Mouse (Mus musculus) neural tube, embryonic 12.5 days (tissue): ENCODE data around the gene Mpv17. TPM values are rescaled to one million over a fixed set of nuclear protein-coding genes. Genes with fewer than 3 reads are reported as not detected.

Source experiments
- ATAC-seq: fragments of 200-750 bp; cut with Nextera tagmentation; 2 replicates; pipeline ENCODE4 v1.8.0; 2017; ENCODE audit warnings: low read depth, mild to moderate bottlenecking, moderate TSS enrichment, moderate library complexity; ENCODE audit not compliant: low FRiP score
- H3K27ac ChIP-seq: fragments of 300-500 bp; sonication (generic); 2 replicates; pipeline ENCODE4 v1.5.1; 2016
- H3K27me3 ChIP-seq: fragments of 300-500 bp; sonication (generic); replicated peaks from 2 replicates; pipeline ENCODE4 v1.6.1; 2016; ENCODE audit warnings: mild to moderate bottlenecking
- H3K36me3 ChIP-seq: fragments of 300-500 bp; sonication (generic); 2 replicates; pipeline ENCODE4 v1.6.1; 2016; ENCODE audit warnings: mild to moderate bottlenecking
- H3K4me1 ChIP-seq: fragments of 300-500 bp; sonication (generic); 2 replicates; pipeline ENCODE4 v1.6.1; 2016
- H3K4me2 ChIP-seq: fragments of 300-500 bp; sonication (generic); replicated peaks from 2 replicates; pipeline ENCODE4 v1.6.1; 2016; ENCODE audit warnings: mild to moderate bottlenecking
- H3K4me3 ChIP-seq: fragments of 300-500 bp; sonication (generic); 2 replicates; pipeline ENCODE4 v1.5.1; 2016
- H3K9ac ChIP-seq: fragments of 300-500 bp; sonication (generic); 2 replicates; pipeline ENCODE4 v1.6.1; 2016; ENCODE audit warnings: mild to moderate bottlenecking
- H3K9me3 ChIP-seq: fragments of 300-500 bp; sonication (generic); 2 replicates; pipeline ENCODE4 v1.6.1; 2016; ENCODE audit warnings: mild to moderate bottlenecking
- WGBS: fragments of 180-500 bp; shearing (Covaris S2); methylation state at CpG from one replicate; pipeline ENCODE4 v1.1.7; 2016; 5-methylcytosine and 5-hydroxymethylcytosine counted together
- polyA plus RNA-seq: library from polyadenylated mRNA; unstranded; fragments of >200 nt; fragmentation: Nextera tagmentation; extraction: Ambion mirVana; gene quantifications from 2 replicates; pipeline ENCODE4 v1.2.1, GENCODE M21; 2016

Gene Mpv17
- polyA plus RNA-seq, 1 experiment from 2014 or later, result 50.3 TPM

- Histone ChIP-seq H3K4me3 (peak overlapping the region; percentile 51), H3K36me3 (no peaks in the 10 kb centered on the region), H3K27ac (no peak overlapping the region), H3K9ac (peak overlapping the region; percentile 77), H3K27me3 (peaks cover 96% of the 10 kb centered on the region), H3K4me2 (peak overlapping the region; percentile 62), H3K4me1 (peaks cover 34% of the 10 kb centered on the region), H3K9me3 (no peaks in the 10 kb centered on the region)
- WGBS, result 1% methylated on average over 50 of the region's 53 CpGs
- ATAC-seq, result no peak
Measured at GRCm38 (mm10) chr5:31092231-31092975, 61.6 kb downstream of the Mpv17 start.

Other genes with a start within 250 kb of the Mpv17 start
- 294 and 304 TPM in 2 replicates for gene Ost4, start 246.5 kb downstream of the Mpv17 start, polyA plus RNA-seq
- 63.7 and 75.3 TPM in 2 replicates for gene Emilin1, start 240.8 kb downstream of the Mpv17 start, polyA plus RNA-seq
- gene Khk, start 232.8 kb downstream of the Mpv17 start, polyA plus RNA-seq, result 6.7 and 8.6 TPM in 2 replicates
- gene Cgref1, start 208.7 kb downstream of the Mpv17 start, polyA plus RNA-seq, result 15.9 and 17.7 TPM in 2 replicates
- 128 and 130 TPM in 2 replicates for gene Preb, start 193.9 kb downstream of the Mpv17 start, polyA plus RNA-seq
- not detected in 2 replicates for gene Tcf23, start 185.6 kb downstream of the Mpv17 start, polyA plus RNA-seq
- gene Atraid, start 105.9 kb downstream of the Mpv17 start, polyA plus RNA-seq, result 119 and 125 TPM in 2 replicates
- 11.0 and 12.2 TPM in 2 replicates for gene Slc5a6, start 105.3 kb downstream of the Mpv17 start, polyA plus RNA-seq
- 24.2 and 30.1 TPM in 2 replicates for gene Cad, start 99.5 kb downstream of the Mpv17 start, polyA plus RNA-seq
- gene Dnajc5g, start 48.0 kb downstream of the Mpv17 start, polyA plus RNA-seq, result not detected in 2 replicates
- gene Slc30a3, start 46.0 kb downstream of the Mpv17 start, polyA plus RNA-seq, result 16.2 and 18.8 TPM in 2 replicates
- 0.79 and 0.88 TPM in 2 replicates for gene Trim54, start 37.5 kb downstream of the Mpv17 start, polyA plus RNA-seq
- not detected in 2 replicates for gene Ucn, start 15.4 kb downstream of the Mpv17 start, polyA plus RNA-seq
- gene Gm29609, start 25.7 kb upstream of the Mpv17 start, polyA plus RNA-seq, result 1.5 and 2.4 TPM in 2 replicates
- gene Gtf3c2, start 25.9 kb upstream of the Mpv17 start, polyA plus RNA-seq, result 86.7 and 90.5 TPM in 2 replicates
- gene Snx17, start 39.0 kb upstream of the Mpv17 start, polyA plus RNA-seq, result 131 and 134 TPM in 2 replicates
- 71.7 and 80.3 TPM in 2 replicates for gene Eif2b4, start 39.2 kb upstream of the Mpv17 start, polyA plus RNA-seq
- 24.2 and 27.3 TPM in 2 replicates for gene Zfp513, start 48.1 kb upstream of the Mpv17 start, polyA plus RNA-seq
- gene Ppm1g, start 66.4 kb upstream of the Mpv17 start, polyA plus RNA-seq, result 151 and 161 TPM in 2 replicates
- 150 TPM in 2 replicates for gene Nrbp1, start 86.6 kb upstream of the Mpv17 start, polyA plus RNA-seq
- gene Gm9970, start 87.0 kb upstream of the Mpv17 start, polyA plus RNA-seq, result 0.80 and 0.90 TPM in 2 replicates
- 3.1 and 5.1 TPM in 2 replicates for gene Krtcap3, start 97.4 kb upstream of the Mpv17 start, polyA plus RNA-seq
- gene Ift172, start 136.9 kb upstream of the Mpv17 start, polyA plus RNA-seq, result 41.2 and 43.9 TPM in 2 replicates
- gene Fndc4, start 141.8 kb upstream of the Mpv17 start, polyA plus RNA-seq, result 79.5 and 80.7 TPM in 2 replicates
- gene Gckr, start 143.2 kb upstream of the Mpv17 start, polyA plus RNA-seq, result 0.23 and 0.49 TPM in 2 replicates